Mouse (Mus musculus): ENCODE measurements around the gene Smndc1.

Smndc1 gene

GRCm38 (mm10) chr19:53390495-53391007, at the start of gene Smndc1:
Gene Smndc1, minus strand, starts transcription at chr19:53390578.
- peak; percentile 99 for DNase-seq (ENCODE audit: extremely low read depth, low read depth)

GRCm38 (mm10) chr19:53439340-53439739, 49.0 kb upstream of the Smndc1 start:
- DNase-seq (ENCODE audit: extremely low read depth, low read depth): no peak

GRCm38 (mm10) chr19:53437991-53438390, 47.6 kb upstream of the Smndc1 start:
- DNase-seq (ENCODE audit: extremely low read depth, low read depth): no peak

- no peak for DNase-seq (ENCODE audit: extremely low read depth, low read depth)
These were observed 47.1 kb upstream of the Smndc1 start for GRCm38 (mm10) chr19:53437311-53437958.

GRCm38 (mm10) chr19:53433949-53434689, 43.7 kb upstream of the Smndc1 start:
- no peak for DNase-seq (ENCODE audit: extremely low read depth, low read depth)

GRCm38 (mm10) chr19:53431003-53431402, 40.6 kb upstream of the Smndc1 start:
- no peak for DNase-seq (ENCODE audit: extremely low read depth, low read depth)

GRCm38 (mm10) chr19:53430356-53430755, 40.0 kb upstream of the Smndc1 start:
- DNase-seq (ENCODE audit: extremely low read depth, low read depth): no peak

GRCm38 (mm10) chr19:53427817-53428216, 37.4 kb upstream of the Smndc1 start:
- DNase-seq (ENCODE audit: extremely low read depth, low read depth): no peak

GRCm38 (mm10) chr19:53427346-53427745, 37.0 kb upstream of the Smndc1 start:
- DNase-seq (ENCODE audit: extremely low read depth, low read depth): no peak

GRCm38 (mm10) chr19:53425824-53426223, 35.4 kb upstream of the Smndc1 start:
- no peak for DNase-seq (ENCODE audit: extremely low read depth, low read depth)

- no peak for DNase-seq (ENCODE audit: extremely low read depth, low read depth)
These were observed 34.3 kb upstream of the Smndc1 start for GRCm38 (mm10) chr19:53424629-53425028.

GRCm38 (mm10) chr19:53423816-53424465, 33.6 kb upstream of the Smndc1 start:
- DNase-seq (ENCODE audit: extremely low read depth, low read depth): no peak

GRCm38 (mm10) chr19:53423341-53423753, 33.0 kb upstream of the Smndc1 start:
- DNase-seq (ENCODE audit: extremely low read depth, low read depth): no peak

- DNase-seq (ENCODE audit: extremely low read depth, low read depth): peak; percentile 39
These were observed 32.3 kb upstream of the Smndc1 start for GRCm38 (mm10) chr19:53422358-53423308.

GRCm38 (mm10) chr19:53421583-53422188, 31.3 kb upstream of the Smndc1 start:
- DNase-seq (ENCODE audit: extremely low read depth, low read depth): peak; percentile 54

GRCm38 (mm10) chr19:53420924-53421582, 30.7 kb upstream of the Smndc1 start:
- peak; percentile 97 for DNase-seq (ENCODE audit: extremely low read depth, low read depth)

- DNase-seq (ENCODE audit: extremely low read depth, low read depth): peak; percentile 88
These were observed 29.5 kb upstream of the Smndc1 start for GRCm38 (mm10) chr19:53419834-53420233.

GRCm38 (mm10) chr19:53415198-53415597, 24.8 kb upstream of the Smndc1 start:
- DNase-seq (ENCODE audit: extremely low read depth, low read depth): no peak

GRCm38 (mm10) chr19:53414650-53415049, 24.3 kb upstream of the Smndc1 start:
- DNase-seq (ENCODE audit: extremely low read depth, low read depth): peak; percentile 86
